Mouse (Mus musculus) myocyte (in vitro differentiated cells): ENCODE results near the gene Mttp.

Source experiments
- POLR2A ChIP-seq: IDR thresholded peaks from one replicate; pipeline ENCODE4 v1.6.1; 2011; ENCODE audit warnings: low read depth, mild to moderate bottlenecking, control low read depth, moderate library complexity; ENCODE audit not compliant: insufficient read length
- TCF3 ChIP-seq: IDR thresholded peaks from one replicate; pipeline ENCODE4 v1.6.1; 2011; ENCODE audit warnings: low read depth, control low read depth; ENCODE audit not compliant: insufficient read length

DNA sequence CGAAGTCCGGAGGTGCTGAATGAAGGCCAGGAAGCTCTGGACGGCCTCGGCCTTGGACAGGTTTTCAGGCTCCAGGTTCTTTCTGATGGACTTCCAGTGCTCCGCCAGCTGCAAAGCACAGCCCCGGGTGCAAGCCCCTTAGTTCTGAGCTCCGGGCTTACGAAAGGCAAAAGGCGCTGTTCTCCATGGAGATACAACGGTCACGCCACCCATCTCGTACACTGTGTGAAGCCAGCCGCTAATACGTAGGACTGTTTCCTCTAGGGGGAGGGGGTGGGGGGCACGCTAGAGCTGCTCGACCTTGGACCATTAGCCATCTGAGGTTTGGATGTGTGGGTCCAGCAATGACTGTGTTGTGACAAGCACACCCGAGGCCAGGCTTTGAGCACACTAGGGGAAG, 30.7 kb downstream of the Mttp start:
- TF ChIP-seq POLR2A (no peak), TCF3 (no peak)
